Mouse (Mus musculus) mesoderm, embryonic 11.5 days (tissue): Measurements from ENCODE around the gene Magi2.
A peak's percentile ranks its signal among the peaks of the same experiment; 100 is the strongest.

Source experiments
- DNase-seq: peaks from one replicate; pipeline ENCODE4 v3.0.0-alpha.2; 2012; ENCODE audit warnings: low read depth, low spot score

Gene Magi2

DNA sequence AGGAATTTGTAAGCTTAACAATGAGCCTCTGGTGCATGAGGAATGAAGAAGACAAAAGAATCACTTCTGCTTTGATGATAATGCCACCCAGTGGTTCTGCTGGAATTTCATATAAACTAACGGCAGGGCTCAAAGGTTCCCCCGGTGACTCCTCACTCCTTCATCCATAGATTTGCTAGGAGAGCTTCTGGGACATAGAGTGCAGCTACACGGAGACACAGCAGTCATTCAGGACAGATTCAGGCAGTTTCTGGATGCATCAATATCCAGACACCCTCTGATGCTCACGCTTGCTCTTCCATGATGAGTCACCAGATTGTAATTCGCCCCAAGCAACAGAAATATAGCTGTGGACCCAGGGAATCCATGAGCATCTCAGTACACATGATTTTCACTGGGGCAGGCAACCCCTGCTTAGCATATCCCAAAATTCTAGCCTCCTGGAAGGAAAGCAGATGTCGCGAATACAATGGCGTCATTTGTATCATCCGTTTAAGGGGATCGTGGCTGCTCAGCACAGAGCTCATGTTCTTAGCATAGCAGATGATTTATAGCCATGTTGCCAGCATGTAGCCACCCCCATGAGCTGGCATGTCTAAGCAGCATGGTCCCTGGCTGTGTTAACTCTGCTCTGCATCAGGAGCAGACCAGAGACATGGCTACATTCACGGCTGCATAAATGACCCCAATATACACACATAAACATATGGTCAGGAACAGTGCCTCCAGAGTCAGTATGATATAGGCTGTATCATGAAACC is 1426.8 kb downstream of the Magi2 start:
- DNase-seq: peak; percentile 36

DNA sequence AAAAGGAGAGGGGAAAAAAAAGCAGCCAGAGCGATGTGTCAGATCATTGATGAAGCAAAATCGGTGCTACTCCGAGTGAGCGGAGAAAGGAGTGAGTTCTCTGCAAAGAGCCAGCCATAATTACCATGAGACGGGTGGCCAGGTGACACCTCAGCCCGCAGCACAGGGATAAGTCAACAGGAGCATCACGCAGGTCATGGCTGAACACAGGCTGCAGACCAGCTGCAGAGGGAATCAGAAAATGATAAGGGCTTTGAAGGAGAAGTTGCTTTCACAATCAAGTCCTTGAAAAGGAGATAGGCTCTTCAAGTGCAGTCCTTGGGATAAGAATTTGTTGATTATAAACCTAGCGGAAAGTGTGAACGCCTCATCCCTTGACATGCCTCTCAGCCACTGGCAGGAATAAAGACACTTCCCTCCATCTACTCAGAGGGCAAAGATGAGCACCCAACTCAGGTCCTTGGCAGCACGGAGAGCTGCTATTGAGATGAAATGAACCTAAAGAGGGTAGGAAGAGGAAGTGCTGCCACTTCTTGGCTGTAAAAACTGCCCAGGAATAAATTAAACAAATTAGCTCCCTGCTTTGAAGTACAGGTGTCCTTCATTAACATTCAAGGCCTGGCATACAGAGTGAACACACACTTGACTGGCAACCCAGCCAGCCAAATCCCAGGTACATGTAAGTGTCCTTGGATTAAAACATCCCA is 1428.1 kb downstream of the Magi2 start:
- DNase-seq: no peak

- DNase-seq: no peak
Observed at GRCm38 (mm10) chr5:20657056-20657455, 1430.2 kb downstream of the Magi2 start.

- DNase-seq: no peak
Observed at GRCm38 (mm10) chr5:20667601-20668000, 1440.8 kb downstream of the Magi2 start.

- no peak for DNase-seq
Observed at GRCm38 (mm10) chr5:20668736-20669355, 1442.0 kb downstream of the Magi2 start.

- no peak for DNase-seq
Observed at GRCm38 (mm10) chr5:20669456-20669855, 1442.6 kb downstream of the Magi2 start.

GRCm38 (mm10) chr5:20671826-20672225 is 1445.0 kb downstream of the Magi2 start:
- no peak for DNase-seq

- DNase-seq: no peak
Observed at GRCm38 (mm10) chr5:20674523-20674922, 1447.7 kb downstream of the Magi2 start.

- DNase-seq: peak; percentile 10
Observed at GRCm38 (mm10) chr5:20675163-20675665, 1448.4 kb downstream of the Magi2 start.

GRCm38 (mm10) chr5:20676193-20676871 is 1449.5 kb downstream of the Magi2 start:
- DNase-seq: peak; percentile 27

DNA sequence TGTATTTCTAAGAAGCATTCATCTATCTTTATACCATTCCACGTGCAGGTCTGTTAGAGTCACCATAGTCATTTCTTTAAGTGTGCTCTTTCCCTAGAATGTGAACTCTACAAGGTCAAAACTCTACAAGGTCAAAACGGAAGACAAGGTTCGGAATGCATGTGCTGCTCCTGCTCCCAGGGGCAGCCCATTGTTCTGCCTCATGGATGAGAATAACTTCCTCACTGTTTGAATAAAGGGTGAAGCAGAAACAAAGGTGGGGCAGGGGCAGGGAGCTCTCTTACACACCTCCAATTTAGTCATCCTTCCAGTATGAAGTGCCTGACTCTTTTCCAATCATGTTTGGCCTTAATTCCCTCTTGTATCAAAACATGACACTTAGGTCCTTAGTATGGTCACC is 1450.4 kb downstream of the Magi2 start:
- no peak for DNase-seq

DNA sequence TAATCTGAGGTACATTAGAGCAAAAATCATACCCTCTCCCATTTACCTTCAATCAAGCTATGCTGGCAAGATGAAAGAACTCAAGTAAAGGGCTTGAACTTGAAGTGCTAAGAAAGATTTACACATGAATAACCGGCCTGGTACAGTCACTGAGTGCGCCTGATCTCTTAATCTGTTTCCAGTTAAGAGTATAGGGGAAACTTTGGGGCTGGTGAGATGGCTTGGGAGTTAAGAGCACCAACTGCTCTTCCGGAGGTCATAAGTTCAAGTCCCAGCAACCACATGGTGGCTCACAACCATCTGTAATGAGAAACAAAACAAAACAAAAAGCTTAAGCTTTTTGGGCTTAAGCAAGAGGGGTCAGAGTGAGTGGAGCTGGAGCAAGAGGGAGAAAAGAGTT is 1451.7 kb downstream of the Magi2 start:
- DNase-seq: no peak

DNA sequence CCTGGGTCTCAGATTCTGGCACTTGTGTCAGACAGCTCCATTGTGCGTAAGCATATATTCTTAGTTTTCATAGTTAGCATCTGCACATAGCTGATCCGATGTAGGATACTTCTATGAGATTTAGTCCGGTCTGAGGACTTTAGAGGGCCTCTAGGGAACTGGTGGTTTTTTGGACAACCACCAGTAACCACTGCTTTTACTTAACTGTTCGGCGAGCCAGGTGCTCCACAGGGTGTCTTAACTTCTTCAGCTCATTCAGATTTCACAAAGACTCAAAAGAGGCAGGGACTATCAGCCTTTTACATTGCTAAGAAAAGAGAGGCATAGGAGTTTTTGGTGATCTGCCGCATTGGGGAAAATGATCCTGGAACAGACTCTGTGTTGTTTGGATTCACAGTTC is 1453.1 kb downstream of the Magi2 start:
- no peak for DNase-seq

- no peak for DNase-seq
Observed at GRCm38 (mm10) chr5:20680833-20681530, 1454.1 kb downstream of the Magi2 start.

DNA sequence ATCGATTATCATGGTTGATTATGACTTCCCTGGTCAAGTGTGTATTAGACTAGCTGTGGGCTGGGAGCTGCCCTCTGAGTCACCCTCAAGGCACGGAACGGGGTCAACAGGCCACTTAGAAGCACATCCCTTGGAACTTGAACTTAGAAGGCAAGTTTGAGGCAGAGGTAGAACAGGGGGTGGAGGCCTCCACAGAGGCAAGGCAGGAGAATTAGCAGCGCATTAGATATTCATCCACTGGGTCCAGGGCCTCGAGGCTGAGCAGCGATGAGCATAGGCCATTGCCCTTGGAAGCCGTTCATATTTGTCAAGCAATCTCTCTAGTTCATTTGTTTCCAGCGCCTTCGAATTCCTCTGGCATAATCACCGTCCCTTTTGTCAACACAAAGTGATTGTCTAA is 1454.8 kb downstream of the Magi2 start:
- DNase-seq: no peak

GRCm38 (mm10) chr5:20682208-20682607 is 1455.4 kb downstream of the Magi2 start:
- no peak for DNase-seq

- DNase-seq: no peak
Observed at GRCm38 (mm10) chr5:20684112-20684511, 1457.3 kb downstream of the Magi2 start.

DNA sequence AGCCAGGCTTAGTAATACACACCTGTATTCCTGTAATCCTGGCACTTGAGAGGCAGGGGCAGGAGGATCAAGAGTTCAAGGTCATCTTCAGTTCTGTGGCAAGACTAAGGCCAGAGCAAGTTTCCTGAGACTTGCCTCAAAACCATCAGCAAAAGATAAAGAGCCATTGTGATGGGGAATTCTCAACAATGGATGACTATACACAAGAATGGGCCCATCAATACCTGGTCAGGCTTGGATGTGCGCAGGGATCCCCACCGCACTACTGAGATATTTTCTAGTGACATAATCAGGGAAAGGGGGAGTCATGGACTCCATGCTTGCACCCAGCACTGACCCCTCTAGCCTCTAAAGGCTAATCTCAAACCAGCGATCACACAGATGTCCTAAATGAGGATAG is 1465.4 kb downstream of the Magi2 start:
- DNase-seq: no peak

DNA sequence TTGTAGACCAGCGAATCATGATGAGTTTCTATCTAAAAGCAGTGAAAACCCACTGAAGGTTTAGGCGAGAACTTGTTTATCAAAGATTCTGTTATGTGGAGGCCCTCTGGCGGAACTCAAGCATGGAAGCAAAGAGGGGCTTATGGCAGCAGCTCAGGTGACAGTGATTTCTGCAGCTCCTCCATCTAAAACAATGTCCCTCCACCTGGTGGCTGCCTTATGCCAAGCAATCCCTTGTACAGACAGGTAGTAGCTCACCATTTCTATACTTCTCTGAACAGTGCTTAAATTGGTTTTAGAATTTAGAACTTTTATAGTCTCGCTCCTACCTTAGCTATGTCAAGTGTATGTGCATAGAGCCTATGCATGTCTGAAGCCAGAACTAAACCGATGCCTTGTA is 1472.3 kb downstream of the Magi2 start:
- DNase-seq: no peak

- DNase-seq: peak; percentile 88
Observed at GRCm38 (mm10) chr5:20701483-20702421, 1474.9 kb downstream of the Magi2 start.
